Mouse (Mus musculus) thymus, postnatal 4 days (tissue): Measurements from ENCODE around the gene Tuba3b.
A peak's percentile ranks its signal among the peaks of the same experiment; 100 is the strongest.

Source experiments
- DNase-seq: peaks from one replicate; pipeline ENCODE4 v3.0.0; 2021

Gene Tuba3b

GRCm38 (mm10) chr6:145607746-145608145 is 7.8 kb upstream of the Tuba3b start:
- no peak for DNase-seq

DNA sequence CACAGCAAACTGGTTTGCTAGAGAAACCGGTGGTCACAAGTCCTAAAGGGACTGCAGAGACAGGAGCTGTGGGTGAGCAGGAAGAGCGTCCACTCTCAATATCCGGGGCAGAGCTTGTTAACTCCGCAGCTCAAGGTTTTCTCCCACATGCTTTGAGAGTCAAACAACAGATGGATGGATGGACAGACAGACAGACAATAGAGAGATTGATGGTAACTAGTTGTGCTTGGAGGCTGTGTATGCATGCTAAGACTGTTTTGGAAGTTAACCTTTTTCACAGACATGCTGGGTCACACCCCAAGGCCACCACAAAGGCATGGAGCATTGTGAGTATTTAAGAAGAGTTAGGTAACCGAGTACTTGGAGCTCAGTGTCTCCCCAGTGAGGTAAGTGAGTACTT is 6.9 kb upstream of the Tuba3b start:
- no peak for DNase-seq

DNA sequence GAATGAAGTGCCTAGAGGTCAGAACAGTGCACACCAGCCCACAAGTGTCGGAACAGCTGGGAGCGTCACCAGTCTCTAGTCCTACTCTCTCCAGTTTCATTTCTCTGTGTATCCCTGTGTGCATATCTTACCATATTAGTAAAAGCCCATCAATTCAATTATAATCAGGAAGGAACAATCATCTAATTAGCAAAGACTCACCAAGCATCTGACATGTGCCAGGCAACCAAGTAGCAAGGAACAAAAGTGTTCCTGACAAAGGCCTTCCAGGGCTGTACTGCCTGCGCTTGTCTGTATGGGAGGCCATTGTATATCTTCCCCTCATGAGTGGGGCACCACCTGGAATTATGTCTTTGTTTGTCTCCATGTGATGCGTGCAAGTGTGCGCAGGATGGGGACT is 4.7 kb upstream of the Tuba3b start:
- no peak for DNase-seq

GRCm38 (mm10) chr6:145612611-145613010 is 2.9 kb upstream of the Tuba3b start:
- DNase-seq = no peak

DNA sequence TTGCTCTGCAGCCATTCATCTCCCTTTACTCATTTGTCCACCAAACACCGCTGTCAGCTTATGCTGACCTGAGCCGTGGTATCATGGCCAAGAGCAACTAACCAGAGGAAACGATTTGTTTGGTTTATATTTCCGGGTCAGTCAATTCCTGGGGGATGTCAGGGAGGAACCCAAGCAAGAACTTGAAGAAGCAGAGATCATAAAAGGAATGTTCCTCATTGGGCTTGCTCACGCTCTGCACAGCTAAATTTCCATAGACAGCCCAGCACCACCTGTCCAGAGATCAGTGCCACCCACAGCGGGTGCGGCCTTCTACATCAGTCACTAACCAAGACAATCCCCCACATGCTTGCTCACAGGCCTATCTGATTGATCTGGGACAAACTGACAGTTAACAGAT is 1.3 kb upstream of the Tuba3b start, which contains the start of gene Lmntd1:
Lmntd1 (minus strand) TSS at position 101 of the 400 bp plus-strand sequence.
- DNase-seq = no peak

GRCm38 (mm10) chr6:145616402-145617229 is 1.1 kb downstream of the Tuba3b start:
- no peak for DNase-seq

DNA sequence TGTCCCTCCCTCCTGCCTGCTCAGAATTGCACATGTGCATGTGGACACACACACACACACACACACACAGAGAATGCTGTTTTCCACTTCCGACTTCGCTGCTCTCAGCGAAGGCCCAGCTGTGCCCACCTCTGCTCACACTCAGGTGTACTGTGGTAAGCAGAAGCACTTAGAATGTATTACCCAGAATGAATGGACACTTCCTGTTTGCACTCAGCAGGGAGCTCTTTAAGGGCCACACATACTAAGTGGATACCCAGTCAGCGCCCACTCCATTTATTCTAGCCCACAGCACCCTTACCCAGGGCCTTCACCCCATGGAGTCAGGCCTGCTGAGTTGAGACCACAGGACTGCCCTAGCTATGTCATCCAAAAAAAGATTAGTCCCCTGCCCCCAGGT is 7.6 kb downstream of the Tuba3b start:
- DNase-seq = no peak

GRCm38 (mm10) chr6:145630269-145630668 is 14.7 kb downstream of the Tuba3b start:
- DNase-seq = no peak

DNA sequence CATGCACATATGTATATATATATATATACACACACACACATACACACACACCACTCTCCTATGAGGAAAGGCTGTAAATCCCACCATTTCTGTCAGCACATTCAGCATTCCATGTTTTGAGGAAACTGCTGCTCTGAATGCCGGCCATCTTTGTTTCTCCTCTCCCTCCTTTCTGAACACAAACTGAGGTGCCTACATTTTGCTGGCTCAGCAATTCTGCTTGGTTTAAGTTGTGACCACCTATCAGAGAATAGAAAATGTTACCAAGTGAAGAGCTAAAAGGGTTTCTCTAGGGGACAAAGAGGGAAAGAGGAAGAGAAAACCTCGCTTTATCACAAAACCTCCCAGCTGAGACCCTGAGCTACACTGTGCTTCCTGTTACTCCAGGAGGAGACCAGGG is 18.9 kb downstream of the Tuba3b start:
- no peak for DNase-seq

GRCm38 (mm10) chr6:145636682-145637081 is 21.1 kb downstream of the Tuba3b start:
- no peak for DNase-seq

GRCm38 (mm10) chr6:145638248-145638647 is 22.7 kb downstream of the Tuba3b start:
- no peak for DNase-seq

GRCm38 (mm10) chr6:145640971-145641506 is 25.5 kb downstream of the Tuba3b start:
- DNase-seq = no peak

DNA sequence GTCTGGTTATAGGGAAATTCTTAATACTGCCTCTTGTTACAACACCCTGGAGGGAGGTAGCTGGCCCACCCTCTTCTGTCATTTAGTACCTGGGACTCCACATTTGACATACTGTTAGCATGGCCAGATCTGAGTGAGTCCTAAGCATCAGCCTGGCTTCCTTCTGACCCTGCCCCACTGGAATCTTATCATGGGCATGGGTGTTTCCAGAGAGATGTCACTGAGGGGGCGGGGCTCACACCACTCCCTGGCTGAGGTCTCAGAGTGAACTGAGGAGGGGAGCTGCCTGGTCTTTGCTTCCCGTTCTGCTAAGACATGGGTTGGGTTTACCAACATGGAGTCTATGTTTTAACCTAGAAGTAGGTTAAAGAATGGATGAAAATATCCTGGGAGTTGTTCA is 36.4 kb downstream of the Tuba3b start:
- DNase-seq = no peak

- no peak for DNase-seq
Observed at GRCm38 (mm10) chr6:145652986-145653385, 37.4 kb downstream of the Tuba3b start.

- DNase-seq = peak; percentile 15
Observed at GRCm38 (mm10) chr6:145653626-145654025, 38.1 kb downstream of the Tuba3b start.

DNA sequence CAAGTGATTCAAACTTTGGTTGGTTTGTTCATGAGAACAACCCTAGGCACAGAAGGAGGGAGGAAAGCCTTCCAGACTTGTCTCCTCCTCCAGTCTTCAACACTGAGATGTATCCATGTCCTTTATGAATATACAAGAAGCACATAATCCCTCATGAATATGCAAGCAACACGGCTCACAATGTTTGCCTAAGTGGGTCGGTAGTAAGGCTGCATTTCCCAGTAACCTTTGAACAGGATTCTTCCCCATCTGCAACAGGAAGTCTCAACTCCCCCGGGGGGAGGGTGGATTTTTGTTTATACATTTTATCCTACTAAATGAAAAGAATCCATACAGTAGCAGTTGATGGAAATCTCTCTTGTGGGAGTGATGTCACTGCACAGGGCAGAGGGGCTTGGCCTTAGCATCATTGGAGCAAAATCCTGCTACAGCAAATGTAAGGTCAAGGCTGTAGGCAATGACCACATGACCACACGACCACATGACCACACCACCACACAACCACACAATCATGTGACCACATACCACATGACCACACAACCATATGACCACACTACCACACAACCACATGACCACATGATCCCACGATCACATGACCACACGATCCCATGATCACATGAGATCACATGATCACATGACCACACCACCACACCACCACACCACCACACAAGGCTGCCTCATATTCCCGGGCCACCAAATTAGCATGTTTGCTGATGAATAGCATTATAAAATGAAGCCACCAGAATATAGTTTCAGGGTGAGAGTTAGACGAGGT is 38.7 kb downstream of the Tuba3b start:
- DNase-seq = no peak

GRCm38 (mm10) chr6:145655678-145656077 is 40.1 kb downstream of the Tuba3b start:
- no peak for DNase-seq

GRCm38 (mm10) chr6:145656740-145657591 is 41.4 kb downstream of the Tuba3b start:
- no peak for DNase-seq

- DNase-seq = no peak
Observed at GRCm38 (mm10) chr6:145659116-145659515, 43.6 kb downstream of the Tuba3b start.

DNA sequence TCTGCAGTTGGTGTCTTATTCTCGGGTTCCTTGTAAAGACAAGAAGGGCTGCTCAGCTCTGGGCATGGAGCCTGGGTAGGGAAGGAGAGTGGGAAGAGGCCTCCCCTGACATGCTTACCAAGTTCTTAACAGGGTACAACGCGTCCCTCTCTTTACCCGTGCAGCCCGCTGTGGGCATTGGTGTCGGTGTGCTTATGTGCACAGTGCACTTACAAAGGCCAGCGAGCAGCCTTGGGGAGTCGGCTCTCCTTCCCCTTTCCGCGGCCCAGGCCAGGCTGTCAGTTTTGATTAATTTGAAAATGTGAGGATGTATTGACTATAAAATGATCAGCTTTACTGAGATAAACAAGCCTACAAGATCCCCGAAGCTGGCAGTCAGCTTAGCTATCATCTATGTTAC is 45.4 kb downstream of the Tuba3b start:
- DNase-seq = no peak

GRCm38 (mm10) chr6:145664208-145664607 is 48.7 kb downstream of the Tuba3b start:
- no peak for DNase-seq

- no peak for DNase-seq
Observed at GRCm38 (mm10) chr6:145665751-145666150, 50.2 kb downstream of the Tuba3b start.

DNA sequence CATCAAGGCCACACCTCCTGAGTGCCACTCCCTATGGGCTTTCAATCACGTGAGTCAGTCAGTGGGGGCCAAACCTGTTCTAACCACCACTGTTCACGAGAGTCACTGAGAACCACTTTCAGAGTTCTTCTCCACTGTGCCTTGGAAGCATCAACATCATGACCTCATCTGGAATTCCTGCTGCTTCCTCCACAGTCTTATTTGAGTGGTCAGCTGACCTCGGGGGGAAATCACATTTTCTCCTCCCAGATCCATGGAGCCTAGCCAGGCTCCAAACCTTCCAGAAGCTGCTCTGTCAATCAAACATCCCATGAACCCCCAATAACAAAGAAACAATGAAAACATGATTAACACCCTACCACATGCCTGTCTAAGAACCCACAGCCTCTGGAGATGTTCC is 52.1 kb downstream of the Tuba3b start:
- no peak for DNase-seq
